8 mouse cellular contexts compared by ENCODE assay signal in genomic region chr17:25844396-25844901, GRCm38 (mm10). TPM values are rescaled to one million over a fixed set of nuclear protein-coding genes. Genes with fewer than 3 reads are reported as not detected.
DNase-seq lines count a peak whose midpoint lies in the region; ATAC-seq lines count a peak whose summit lies in the region.

Rhot2 (minus strand) TSS chr17:25844851.

- H3K9ac ChIP-seq in hindbrain, embryonic 13.5 days = peak within 1 kb of the TSS; percentile 88

- ATAC-seq in hindbrain, embryonic 13.5 days (ENCODE audit: low FRiP score) = peak; percentile 91

- peaks cover 18% of the 10 kb centered on the region for H3K4me1 ChIP-seq in hindbrain, embryonic 13.5 days (replicated peaks)

- H3K27ac ChIP-seq in hindbrain, embryonic 13.5 days = peak within 1 kb of the TSS; percentile 79

- peak within 1 kb of the TSS; percentile 96 for H3K4me2 ChIP-seq in hindbrain, embryonic 13.5 days

- no peaks in the 10 kb centered on the region for H3K9me3 ChIP-seq in hindbrain, embryonic 13.5 days

- H3K36me3 ChIP-seq in hindbrain, embryonic 13.5 days = peaks cover 61% of the 10 kb centered on the region

- peak; percentile 98 for DNase-seq in NIH3T3 (ENCODE audit: low read depth)
- peak; percentile 96 to 97 for DNase-seq in cerebellum, postnatal 10 days
- peak; percentile 89 to 90 for DNase-seq in frontal cortex, postnatal 14 days (ENCODE audit: low spot score in 2 of 2)
- DNase-seq in layer of hippocampus, postnatal 36 days = peak; percentile 92 to 95
- DNase-seq in lung, postnatal 36 days = peak; percentile 98
- DNase-seq in retina, postnatal 1 day = peak; percentile 97
- peak; percentile 93 for DNase-seq in urinary bladder, adult 18-20 months (ENCODE audit: low spot score in 2 of 2)

- H3K27me3 ChIP-seq in hindbrain, embryonic 13.5 days = no peaks in the 10 kb centered on the region

- WGBS in hindbrain, embryonic 13.5 days = 1% methylated on average over 21 of the region's 21 CpGs

- peak within 1 kb of the TSS; percentile 90 for H3K4me3 ChIP-seq in hindbrain, embryonic 13.5 days

RNA-seq across cellular contexts. Expression of gene Rhot2, which starts in this region (rescaled TPM):
- polyA plus RNA-seq in hindbrain, embryonic 13.5 days (2015; fragmentation: Nextera tagmentation; extraction: Ambion mirVana) = 14.5 and 15.9 TPM in 2 replicates
- total RNA-seq in layer of hippocampus, postnatal 36 days (2021) = 100 to 1,000 TPM; 102 to 103 TPM

Comparison
In these comparisons a context has a peak if more than half of its experiments do, and no peak if none do; other contexts are left out.
1. Peak in every context shown above with its lines: DNase-seq, ATAC-seq, H3K4me3 ChIP-seq and H3K27ac ChIP-seq.